Mouse (Mus musculus): ENCODE measurements around the gene Ltbr. TPM values are rescaled to one million over a fixed set of nuclear protein-coding genes. Genes with fewer than 3 reads are reported as not detected.

The Ltbr gene
- polyA plus RNA-seq, 1 experiment: 83.0 TPM

DNA sequence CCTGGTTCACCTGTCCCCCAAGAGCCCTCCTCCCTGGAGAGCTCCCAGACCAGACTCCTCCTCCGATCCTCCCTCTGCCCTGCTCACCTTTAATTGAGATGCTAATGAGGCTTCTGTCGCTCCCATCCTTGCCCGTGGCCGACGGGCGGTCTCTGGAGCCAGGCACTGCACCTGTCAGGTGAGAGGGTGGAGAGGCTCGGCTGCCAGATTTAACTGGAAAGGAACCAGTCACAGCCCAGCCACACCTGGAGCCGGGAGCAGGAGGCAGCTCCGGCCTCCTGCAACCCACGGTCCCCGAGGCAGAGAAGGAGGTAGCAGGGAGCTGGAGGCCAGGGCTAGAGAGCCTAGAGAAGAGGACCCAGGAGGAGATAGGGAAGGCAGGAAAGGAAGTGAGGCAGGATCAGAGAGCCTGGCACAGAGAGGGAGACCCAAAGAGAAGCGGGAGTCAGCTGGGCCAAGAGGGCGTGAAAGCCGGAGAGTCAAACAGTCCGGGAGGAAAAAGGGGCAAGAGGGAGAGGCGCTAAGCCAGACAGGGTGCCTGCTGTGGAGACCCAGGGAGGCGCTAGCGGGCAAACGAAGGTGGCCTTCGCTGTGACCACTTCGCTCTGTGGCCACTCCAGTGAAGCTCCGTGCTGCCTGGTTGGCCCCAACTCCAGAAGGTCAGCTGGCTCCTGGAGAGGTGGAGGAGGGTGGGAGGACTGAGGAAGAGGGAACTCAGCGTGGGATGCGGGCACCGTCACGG is 7.6 kb upstream of the Ltbr start:
- Histone ChIP-seq H3K4me3 (ENCODE audit: insufficient read depth, poor library complexity, severe bottlenecking) (no peak overlapping the region), H3ac (ENCODE audit: control insufficient read depth, insufficient read length, low read depth) (no peak overlapping the region), H3K36me3 (ENCODE audit: control insufficient read depth, insufficient read depth) (no peaks in the 10 kb centered on the region), H3K79me2 (ENCODE audit: control insufficient read depth, insufficient read depth) (no peaks in the 10 kb centered on the region), H3K79me3 (ENCODE audit: low read depth) (no peaks in the 10 kb centered on the region), H3K27me3 (ENCODE audit: control insufficient read depth, insufficient read depth, insufficient read length) (no peaks in the 10 kb centered on the region)
- TF ChIP-seq CTCF (IDR thresholded peaks at IDR 0.05; ENCODE audit: control insufficient read depth, insufficient read depth, insufficient read length): no peak
- no peak for TF ChIP-seq CEBPB (IDR thresholded peaks at IDR 0.05; ENCODE audit: low read depth)
- TF ChIP-seq MYOG (IDR thresholded peaks at IDR 0.05; ENCODE audit: control insufficient read depth, extremely low read depth, insufficient read length): no peak
- no peak for TF ChIP-seq MAX (IDR thresholded peaks at IDR 0.05)
- TF ChIP-seq USF1 (IDR thresholded peaks at IDR 0.05; ENCODE audit: low read depth): no peak
- TF ChIP-seq MYOD1 (IDR thresholded peaks at IDR 0.05; ENCODE audit: control insufficient read depth, insufficient read length, low read depth): no peak
- no peak for TF ChIP-seq FOSL1 (IDR thresholded peaks at IDR 0.05; ENCODE audit: insufficient read depth, low read length, poor library complexity, severe bottlenecking)

DNA sequence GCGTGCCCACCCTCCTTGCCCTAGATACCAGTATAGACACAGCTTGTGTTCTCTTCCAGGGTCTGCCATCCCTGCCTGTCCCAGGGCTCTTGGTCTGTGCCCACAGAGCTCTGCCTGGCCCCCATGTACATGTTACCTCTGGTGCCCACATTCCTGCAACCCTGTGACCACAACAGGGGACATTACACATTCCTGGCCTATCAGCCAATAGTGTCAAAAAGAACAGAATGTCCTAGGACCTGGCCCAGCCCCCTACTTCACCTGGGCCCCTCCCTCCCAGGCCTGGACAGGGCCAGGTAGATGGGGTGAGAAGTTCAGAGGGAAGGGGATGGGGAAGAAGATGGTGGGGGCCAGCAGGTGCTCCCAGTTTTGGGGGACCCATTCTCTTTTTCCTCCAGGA is 6.6 kb upstream of the Ltbr start, which contains the start of gene Scnn1a:
Gene Scnn1a (plus strand): TSS at position 337 of the 400 bp plus-strand sequence.
- Histone ChIP-seq H3K79me2 (ENCODE audit: control insufficient read depth, insufficient read depth) (no peaks in the 10 kb centered on the region), H3K79me3 (ENCODE audit: low read depth) (no peaks in the 10 kb centered on the region), H3ac (ENCODE audit: control insufficient read depth, insufficient read length, low read depth) (no peak within 1 kb of the TSS), H3K27me3 (ENCODE audit: control insufficient read depth, insufficient read depth, insufficient read length) (no peaks in the 10 kb centered on the region), H3K4me3 (ENCODE audit: insufficient read depth, poor library complexity, severe bottlenecking) (no peak within 1 kb of the TSS), H3K36me3 (ENCODE audit: control insufficient read depth, insufficient read depth) (no peaks in the 10 kb centered on the region)
- TF ChIP-seq MYOG (IDR thresholded peaks at IDR 0.05; ENCODE audit: control insufficient read depth, extremely low read depth, insufficient read length) (no peak), MYOD1 (IDR thresholded peaks at IDR 0.05; ENCODE audit: control insufficient read depth, insufficient read length, low read depth) (no peak), CEBPB (IDR thresholded peaks at IDR 0.05; ENCODE audit: low read depth) (no peak), USF1 (IDR thresholded peaks at IDR 0.05; ENCODE audit: low read depth) (no peak), MAX (IDR thresholded peaks at IDR 0.05) (no peak), FOSL1 (IDR thresholded peaks at IDR 0.05; ENCODE audit: insufficient read depth, low read length, poor library complexity, severe bottlenecking) (no peak), CTCF (IDR thresholded peaks at IDR 0.05; ENCODE audit: control insufficient read depth, insufficient read depth, insufficient read length) (no peak)

DNA sequence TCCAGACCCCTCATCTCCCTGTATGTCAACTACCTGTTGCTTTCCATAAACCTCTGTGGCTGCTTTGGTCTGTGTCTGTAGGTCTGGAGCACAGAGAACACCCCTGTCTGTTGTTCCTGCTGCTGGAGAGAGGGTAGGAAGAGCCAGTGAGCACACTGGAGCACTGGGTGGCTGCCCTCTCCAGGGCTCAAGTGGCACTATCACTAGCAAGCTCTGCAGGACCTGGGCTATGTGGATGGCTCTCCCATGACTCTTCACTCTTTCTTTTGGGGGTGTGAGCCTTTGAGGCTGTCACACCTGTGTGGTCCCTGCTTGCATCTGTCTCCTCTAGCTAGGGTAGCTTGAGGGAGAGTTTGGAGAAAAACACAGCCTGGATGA is 6.2 kb upstream of the Ltbr start:
- TF ChIP-seq CEBPB (IDR thresholded peaks at IDR 0.05; ENCODE audit: low read depth) (no peak), FOSL1 (IDR thresholded peaks at IDR 0.05; ENCODE audit: insufficient read depth, low read length, poor library complexity, severe bottlenecking) (no peak), MYOD1 (IDR thresholded peaks at IDR 0.05; ENCODE audit: control insufficient read depth, insufficient read length, low read depth) (no peak), MYOG (IDR thresholded peaks at IDR 0.05; ENCODE audit: control insufficient read depth, extremely low read depth, insufficient read length) (no peak)
- no peak overlapping the region for H3K4me3 ChIP-seq (ENCODE audit: insufficient read depth, poor library complexity, severe bottlenecking)
- no peak overlapping the region for H3ac ChIP-seq (ENCODE audit: control insufficient read depth, insufficient read length, low read depth)
- no peaks in the 10 kb centered on the region for H3K79me3 ChIP-seq (ENCODE audit: low read depth)
- H3K79me2 ChIP-seq (ENCODE audit: control insufficient read depth, insufficient read depth): no peaks in the 10 kb centered on the region
- no peaks in the 10 kb centered on the region for H3K27me3 ChIP-seq (ENCODE audit: control insufficient read depth, insufficient read depth, insufficient read length)
- H3K36me3 ChIP-seq (ENCODE audit: control insufficient read depth, insufficient read depth): no peaks in the 10 kb centered on the region

DNA sequence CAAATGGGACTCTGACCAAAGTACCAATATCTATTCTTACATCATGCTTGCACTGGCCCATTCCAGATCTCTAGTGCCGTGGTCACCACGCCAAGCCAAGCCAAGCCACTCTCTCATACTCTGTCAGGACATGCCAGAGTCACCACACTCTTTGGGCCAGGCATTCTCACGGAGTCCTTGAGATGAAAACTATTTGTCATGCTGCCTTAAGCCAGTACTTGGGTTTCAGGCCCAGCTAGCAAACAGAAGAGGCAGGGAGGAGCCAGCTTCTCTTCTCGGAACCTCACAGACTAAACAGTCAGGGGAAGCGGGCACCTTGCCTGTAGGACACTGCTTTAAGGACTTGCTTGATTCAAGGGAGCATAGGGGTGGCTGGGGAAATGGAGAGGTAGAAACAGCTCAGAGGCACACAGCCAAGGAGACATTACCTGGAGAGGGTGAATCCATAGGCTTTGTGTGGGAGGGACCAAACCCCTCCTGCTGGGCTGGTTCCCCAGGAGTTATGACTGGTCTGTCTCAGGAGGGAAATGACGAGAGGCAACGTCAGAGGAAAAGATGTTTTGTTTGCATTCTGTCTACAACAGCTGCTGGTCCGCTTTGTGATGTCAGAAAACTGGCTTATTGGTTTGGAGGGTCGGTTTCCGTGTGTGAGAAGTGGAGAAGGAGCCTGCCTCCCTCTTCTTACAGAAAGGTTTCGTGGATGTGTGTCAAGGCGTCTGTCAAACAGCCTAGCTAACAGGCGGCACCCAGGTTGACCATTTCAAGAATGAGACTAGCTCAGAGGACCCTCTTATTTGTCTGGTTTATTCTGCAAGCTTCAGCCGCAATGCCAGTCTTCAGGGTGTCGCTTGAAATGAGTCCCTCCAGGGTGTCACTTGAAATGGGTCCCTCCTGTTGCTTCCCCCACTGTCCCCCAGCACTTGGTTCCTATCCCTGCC is 5.6 kb upstream of the Ltbr start:
- H3ac ChIP-seq (ENCODE audit: control insufficient read depth, insufficient read length, low read depth): no peak overlapping the region
- H3K79me2 ChIP-seq (ENCODE audit: control insufficient read depth, insufficient read depth): no peaks in the 10 kb centered on the region
- H3K36me3 ChIP-seq (ENCODE audit: control insufficient read depth, insufficient read depth): no peaks in the 10 kb centered on the region
- H3K27me3 ChIP-seq (ENCODE audit: control insufficient read depth, insufficient read depth, insufficient read length): no peaks in the 10 kb centered on the region
- no peak for TF ChIP-seq MAX (IDR thresholded peaks at IDR 0.05)
- TF ChIP-seq CTCF (IDR thresholded peaks at IDR 0.05; ENCODE audit: control insufficient read depth, insufficient read depth, insufficient read length): no peak
- no peak for TF ChIP-seq CEBPB (IDR thresholded peaks at IDR 0.05; ENCODE audit: low read depth)
- TF ChIP-seq USF1 (IDR thresholded peaks at IDR 0.05; ENCODE audit: low read depth): no peak
- TF ChIP-seq MYOG (IDR thresholded peaks at IDR 0.05; ENCODE audit: control insufficient read depth, extremely low read depth, insufficient read length): no peak
- TF ChIP-seq MYOD1 (IDR thresholded peaks at IDR 0.05; ENCODE audit: control insufficient read depth, insufficient read length, low read depth): no peak
- no peak for TF ChIP-seq FOSL1 (IDR thresholded peaks at IDR 0.05; ENCODE audit: insufficient read depth, low read length, poor library complexity, severe bottlenecking)
- H3K79me3 ChIP-seq (ENCODE audit: low read depth): no peaks in the 10 kb centered on the region
- no peak overlapping the region for H3K4me3 ChIP-seq (ENCODE audit: insufficient read depth, poor library complexity, severe bottlenecking)

DNA sequence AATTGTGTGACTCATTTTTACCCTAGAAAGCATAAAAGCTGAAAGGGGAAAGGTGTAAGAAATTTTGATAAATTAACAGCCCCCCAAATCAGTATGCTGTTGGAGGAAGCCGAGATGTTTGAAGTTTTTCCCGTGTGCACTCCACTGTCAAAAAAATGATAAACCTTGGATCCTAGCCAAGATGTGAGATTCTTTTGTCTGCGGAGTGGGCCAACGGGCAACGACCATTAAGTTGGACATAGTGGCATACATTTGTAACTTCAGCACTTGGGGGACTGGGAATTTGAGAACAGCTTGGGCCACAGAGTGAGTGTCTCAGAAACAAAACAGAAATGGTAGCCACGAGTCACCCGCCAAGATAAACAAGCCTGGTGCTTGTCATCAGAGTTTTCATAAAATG is 3.4 kb upstream of the Ltbr start:
- no peak overlapping the region for H3K4me3 ChIP-seq (ENCODE audit: insufficient read depth, poor library complexity, severe bottlenecking)

More for the DNA sequence above, 3.4 kb upstream of the Ltbr start:
- Histone ChIP-seq H3K79me2 (ENCODE audit: control insufficient read depth, insufficient read depth) (peaks cover 16% of the 10 kb centered on the region), H3K79me3 (ENCODE audit: low read depth) (peaks cover 6% of the 10 kb centered on the region), H3K36me3 (ENCODE audit: control insufficient read depth, insufficient read depth) (peaks cover 4% of the 10 kb centered on the region), H3ac (ENCODE audit: control insufficient read depth, insufficient read length, low read depth) (no peak overlapping the region), H3K27me3 (ENCODE audit: control insufficient read depth, insufficient read depth, insufficient read length) (no peaks in the 10 kb centered on the region)
- TF ChIP-seq CTCF (IDR thresholded peaks at IDR 0.05; ENCODE audit: control insufficient read depth, insufficient read depth, insufficient read length): no peak
- no peak for TF ChIP-seq MAX (IDR thresholded peaks at IDR 0.05)
- TF ChIP-seq MYOD1 (IDR thresholded peaks at IDR 0.05; ENCODE audit: control insufficient read depth, insufficient read length, low read depth): no peak
- TF ChIP-seq MYOG (IDR thresholded peaks at IDR 0.05; ENCODE audit: control insufficient read depth, extremely low read depth, insufficient read length): no peak
- TF ChIP-seq FOSL1 (IDR thresholded peaks at IDR 0.05; ENCODE audit: insufficient read depth, low read length, poor library complexity, severe bottlenecking): no peak
- no peak for TF ChIP-seq USF1 (IDR thresholded peaks at IDR 0.05; ENCODE audit: low read depth)
